Mouse (Mus musculus) forebrain, postnatal 0 days (tissue): ENCODE results near the gene Lsm4. TPM values are rescaled to one million over a fixed set of nuclear protein-coding genes. Genes with fewer than 3 reads are reported as not detected.

Experiments
- ATAC-seq: fragments of 200-750 bp; cut with Nextera tagmentation; 2 replicates; pipeline ENCODE4 v1.8.0; 2017; ENCODE audit warnings: mild to moderate bottlenecking, moderate library complexity
- DNase-seq: peaks from one replicate; pipeline ENCODE4 v3.0.0-alpha.2; 2015
- H3K27ac ChIP-seq: fragments of 300-500 bp; sonication (generic); 2 replicates; pipeline ENCODE4 v1.5.1; 2014; ENCODE audit warnings: low read depth, mild to moderate bottlenecking, antibody characterized with exemption, low read length, moderate library complexity, mixed read lengths
- H3K27me3 ChIP-seq: fragments of 300-500 bp; sonication (generic); 2 replicates; pipeline ENCODE4 v1.6.1; 2014; ENCODE audit warnings: mild to moderate bottlenecking, low read length, mixed read lengths; ENCODE audit not compliant: insufficient read depth
- H3K36me3 ChIP-seq: fragments of 300-500 bp; sonication (generic); 2 replicates; pipeline ENCODE4 v1.6.1; 2014; ENCODE audit warnings: mild to moderate bottlenecking, moderate library complexity; ENCODE audit not compliant: insufficient read depth
- H3K4me1 ChIP-seq: fragments of 300-500 bp; sonication (generic); 2 replicates; pipeline ENCODE4 v1.6.1; 2014; ENCODE audit warnings: antibody characterized with exemption; ENCODE audit not compliant: insufficient read depth
- H3K4me2 ChIP-seq: fragments of 300-500 bp; sonication (generic); 2 replicates; pipeline ENCODE4 v1.6.1; 2014; ENCODE audit warnings: low read depth, mild to moderate bottlenecking, moderate library complexity
- H3K4me3 ChIP-seq: fragments of 300-500 bp; sonication (generic); 2 replicates; pipeline ENCODE4 v1.5.1; 2014; ENCODE audit warnings: low read depth, low read length, mixed read lengths
- H3K9ac ChIP-seq: fragments of 300-500 bp; sonication (generic); 2 replicates; pipeline ENCODE4 v1.6.1; 2014; ENCODE audit warnings: mild to moderate bottlenecking
- H3K9me3 ChIP-seq: fragments of 300-500 bp; sonication (generic); 2 replicates; pipeline ENCODE4 v1.6.1; 2016; ENCODE audit warnings: low read length
- CTCF ChIP-seq: sonication (generic); IDR thresholded peaks from 2 replicates; pipeline ENCODE4 v1.5.1; 2016; ENCODE audit warnings: antibody characterized with exemption, control low read depth, low read depth
- WGBS: fragments of 180-500 bp; shearing (Covaris S2); extraction: QIAGEN DNeasy Blood & Tissue Kit; methylation state at CpG from one replicate; pipeline ENCODE4 v1.1.7; 2014; 5-methylcytosine and 5-hydroxymethylcytosine counted together
- polyA plus RNA-seq: library from polyadenylated mRNA; unstranded; fragments of >200 nt; fragmentation: Nextera tagmentation; extraction: Ambion mirVana; gene quantifications from 2 replicates; pipeline ENCODE4 v1.2.1, GENCODE M21; 2015
- total RNA-seq: library from RNA; depleted of rRNA; stranded (reverse); fragments of >200 nt; gene quantifications from 2 replicates; pipeline ENCODE4 v1.2.3, GENCODE M21; 2014

The Lsm4 gene
- total and polyA plus RNA-seq, 2 experiments from 2014 or later = 140 to 177 TPM

- no peak for DNase-seq
- Histone ChIP-seq H3K4me2 (no peak overlapping the region), H3K4me1 (no peaks in the 10 kb centered on the region), H3K9ac (no peak overlapping the region), H3K9me3 (no peaks in the 10 kb centered on the region), H3K36me3 (no peaks in the 10 kb centered on the region), H3K4me3 (no peak overlapping the region), H3K27me3 (no peaks in the 10 kb centered on the region), H3K27ac (no peak overlapping the region)
- no peak for ATAC-seq
- 74% methylated on average over 3 of the region's 3 CpGs for WGBS
- no peak for TF ChIP-seq CTCF
Observed at GRCm38 (mm10) chr8:70643019-70643418, 30.0 kb upstream of the Lsm4 start.

- H3K27ac ChIP-seq = no peak overlapping the region
- no peak overlapping the region for H3K9ac ChIP-seq
- no peaks in the 10 kb centered on the region for H3K27me3 ChIP-seq
- no peaks in the 10 kb centered on the region for H3K4me1 ChIP-seq
- TF ChIP-seq CTCF = peak; percentile 29
- H3K36me3 ChIP-seq = no peaks in the 10 kb centered on the region
- H3K4me2 ChIP-seq = no peak overlapping the region
- no peak overlapping the region for H3K4me3 ChIP-seq
- DNase-seq (no peak), ATAC-seq (no peak)
- 92% methylated on average over 2 of the region's 2 CpGs for WGBS
- no peaks in the 10 kb centered on the region for H3K9me3 ChIP-seq
Observed at GRCm38 (mm10) chr8:70644065-70644464, 29.0 kb upstream of the Lsm4 start.

- 64% methylated on average over 17 of the region's 17 CpGs for WGBS
Observed at GRCm38 (mm10) chr8:70645501-70646224, 27.4 kb upstream of the Lsm4 start.

GRCm38 (mm10) chr8:70646369-70646768 lies 26.7 kb upstream of the Lsm4 start:
- no peak for TF ChIP-seq CTCF
- Histone ChIP-seq H3K36me3 (peaks cover 12% of the 10 kb centered on the region), H3K27me3 (no peaks in the 10 kb centered on the region), H3K4me1 (peaks cover 3% of the 10 kb centered on the region; the same call in 1 of the 2 replicates), H3K27ac (no peak overlapping the region), H3K9me3 (no peaks in the 10 kb centered on the region), H3K4me2 (no peak overlapping the region), H3K9ac (no peak overlapping the region), H3K4me3 (no peak overlapping the region)
- DNase-seq (no peak), ATAC-seq (no peak)
- WGBS = 76% methylated on average over 6 of the region's 6 CpGs

More at GRCm38 (mm10) chr8:70645501-70646224, 27.4 kb upstream of the Lsm4 start:
- H3K4me2 ChIP-seq = no peak overlapping the region
- H3K4me3 ChIP-seq = no peak overlapping the region
- H3K27me3 ChIP-seq = no peaks in the 10 kb centered on the region
- peaks cover 5% of the 10 kb centered on the region for H3K36me3 ChIP-seq
- H3K4me1 ChIP-seq = peaks cover 3% of the 10 kb centered on the region; the same call in 1 of the 2 replicates
- no peak for TF ChIP-seq CTCF
- ATAC-seq (no peak), DNase-seq (no peak)
- no peak overlapping the region for H3K9ac ChIP-seq
- H3K27ac ChIP-seq = no peak overlapping the region
- no peaks in the 10 kb centered on the region for H3K9me3 ChIP-seq

- peaks cover 15% of the 10 kb centered on the region for H3K36me3 ChIP-seq
- H3K9me3 ChIP-seq = no peaks in the 10 kb centered on the region
- H3K4me2 ChIP-seq = no peak overlapping the region
- no peak for DNase-seq
- no peak overlapping the region for H3K4me3 ChIP-seq
- ATAC-seq = no peak
- H3K9ac ChIP-seq = no peak overlapping the region
- H3K27ac ChIP-seq = no peak overlapping the region
- H3K27me3 ChIP-seq = no peaks in the 10 kb centered on the region
- TF ChIP-seq CTCF = no peak
- H3K4me1 ChIP-seq = peaks cover 3% of the 10 kb centered on the region; the same call in 1 of the 2 replicates
Observed at GRCm38 (mm10) chr8:70646775-70647174, 26.3 kb upstream of the Lsm4 start.

- no peak overlapping the region for H3K4me3 ChIP-seq
- no peak overlapping the region for H3K27ac ChIP-seq
- H3K4me2 ChIP-seq = no peak overlapping the region
- no peak for ATAC-seq
- H3K4me1 ChIP-seq = peaks cover 3% of the 10 kb centered on the region; the same call in 1 of the 2 replicates
- DNase-seq = no peak
- H3K36me3 ChIP-seq = peaks cover 22% of the 10 kb centered on the region
- TF ChIP-seq CTCF = no peak
- no peaks in the 10 kb centered on the region for H3K27me3 ChIP-seq
- H3K9ac ChIP-seq = no peak overlapping the region
- 70% methylated on average over 8 of the region's 8 CpGs for WGBS
- no peaks in the 10 kb centered on the region for H3K9me3 ChIP-seq
Observed at GRCm38 (mm10) chr8:70647343-70648163, 25.5 kb upstream of the Lsm4 start.

- ATAC-seq (no peak), DNase-seq (no peak)
- H3K27ac ChIP-seq = no peak overlapping the region
- H3K27me3 ChIP-seq = no peaks in the 10 kb centered on the region
- no peak for TF ChIP-seq CTCF
- 33% methylated on average over 1 of the region's 1 CpGs for WGBS
- no peak overlapping the region for H3K4me3 ChIP-seq
- no peak overlapping the region for H3K4me2 ChIP-seq
- peaks cover 22% of the 10 kb centered on the region for H3K36me3 ChIP-seq
- no peak overlapping the region for H3K9ac ChIP-seq
- peaks cover 3% of the 10 kb centered on the region; the same call in 1 of the 2 replicates for H3K4me1 ChIP-seq
- no peaks in the 10 kb centered on the region for H3K9me3 ChIP-seq
Observed at GRCm38 (mm10) chr8:70648164-70648442, 24.9 kb upstream of the Lsm4 start.
